Mouse (Mus musculus) heart, embryonic 11.5 days (tissue): ENCODE measurements around the gene Slc39a9. TPM values are rescaled to one million over a fixed set of nuclear protein-coding genes. Genes with fewer than 3 reads are reported as not detected.

ENCODE experiments used
- ATAC-seq: fragments of 200-750 bp; cut with Nextera tagmentation; replicated peaks from 2 replicates; pipeline ENCODE4 v1.8.0; 2017; ENCODE audit warnings: moderate library complexity; ENCODE audit not compliant: insufficient number of reproducible peaks, low FRiP score, low TSS enrichment
- H3K27ac ChIP-seq: fragments of 300-500 bp; sonication (generic); 2 replicates; pipeline ENCODE4 v1.5.1; 2014; ENCODE audit warnings: mild to moderate bottlenecking, low read depth, low read length
- H3K27me3 ChIP-seq: fragments of 300-500 bp; sonication (generic); 2 replicates; pipeline ENCODE4 v1.6.1; 2014; ENCODE audit warnings: mild to moderate bottlenecking, low read length, mixed read lengths; ENCODE audit not compliant: control insufficient read depth, insufficient read depth
- H3K36me3 ChIP-seq: fragments of 300-500 bp; sonication (generic); 2 replicates; pipeline ENCODE4 v1.6.1; 2014; ENCODE audit warnings: mild to moderate bottlenecking, low read length, moderate library complexity, mixed read lengths; ENCODE audit not compliant: control insufficient read depth, insufficient read depth
- H3K4me1 ChIP-seq: fragments of 300-500 bp; sonication (generic); 2 replicates; pipeline ENCODE4 v1.6.1; 2014; ENCODE audit warnings: low read length; ENCODE audit not compliant: control insufficient read depth, insufficient read depth
- H3K4me2 ChIP-seq: fragments of 300-500 bp; sonication (generic); 2 replicates; pipeline ENCODE4 v1.6.1; 2014; ENCODE audit warnings: mild to moderate bottlenecking, moderate library complexity
- H3K4me3 ChIP-seq: fragments of 300-500 bp; sonication (generic); 2 replicates; pipeline ENCODE4 v1.5.1; 2014; ENCODE audit warnings: low read depth, low read length
- H3K9ac ChIP-seq: fragments of 300-500 bp; sonication (generic); 2 replicates; pipeline ENCODE4 v1.6.1; 2014; ENCODE audit warnings: mild to moderate bottlenecking, low read depth, low read length, moderate library complexity
- H3K9me3 ChIP-seq: fragments of 300-500 bp; sonication (generic); replicated peaks from 2 replicates; pipeline ENCODE4 v1.6.1; 2016; ENCODE audit warnings: low read length; ENCODE audit not compliant: control insufficient read depth
- WGBS: fragments of 180-500 bp; shearing (Covaris S2); extraction: QIAGEN DNeasy Blood & Tissue Kit; methylation state at CpG from one replicate; pipeline ENCODE4 v1.1.7; 2014; ENCODE audit not compliant: insufficient replicate concordance; 5-methylcytosine and 5-hydroxymethylcytosine counted together
- polyA plus RNA-seq: library from polyadenylated mRNA; unstranded; fragments of >200 nt; fragmentation: Nextera tagmentation; extraction: Ambion mirVana; gene quantifications from 2 replicates; pipeline ENCODE4 v1.2.1, GENCODE M21; 2014

The Slc39a9 gene
- 17.9 and 24.4 TPM in 2 replicates for polyA plus RNA-seq

- peak within 1 kb of the TSS; percentile 97 for H3K9ac ChIP-seq
- peak within 1 kb of the TSS; percentile 90 for H3K27ac ChIP-seq
- peak within 1 kb of the TSS; percentile 64 for H3K4me2 ChIP-seq
- H3K9me3 ChIP-seq = no peaks in the 10 kb centered on the region
- peak within 1 kb of the TSS; percentile 93 for H3K4me3 ChIP-seq
- WGBS = 0% methylated on average over 50 of the region's 50 CpGs
- ATAC-seq = peak; percentile 94
- H3K36me3 ChIP-seq = peaks cover 9% of the 10 kb centered on the region
- peaks cover 21% of the 10 kb centered on the region for H3K4me1 ChIP-seq
- H3K27me3 ChIP-seq = no peaks in the 10 kb centered on the region
Observed at GRCm38 (mm10) chr12:80643693-80644505, at the start of gene Slc39a9, which contains the start of gene Erh. Gene Slc39a9 (plus strand): TSS chr12:80643883. Gene Erh (minus strand): TSS chr12:80644341.

GRCm38 (mm10) chr12:80594141-80594540 is 49.5 kb upstream of the Slc39a9 start:
- H3K9me3 ChIP-seq = no peaks in the 10 kb centered on the region
- no peak overlapping the region for H3K9ac ChIP-seq
- no peaks in the 10 kb centered on the region for H3K36me3 ChIP-seq
- ATAC-seq = no peak
- no peak overlapping the region for H3K4me3 ChIP-seq
- no peak overlapping the region for H3K27ac ChIP-seq
- no peak overlapping the region for H3K4me2 ChIP-seq
- 51% methylated on average over 4 of the region's 4 CpGs for WGBS
- no peaks in the 10 kb centered on the region; the same call in 1 of the 2 replicates for H3K27me3 ChIP-seq
- H3K4me1 ChIP-seq = peaks cover 8% of the 10 kb centered on the region

- H3K4me3 ChIP-seq = no peak overlapping the region
- WGBS = 87% methylated on average over 4 of the region's 4 CpGs
- H3K4me1 ChIP-seq = peaks cover 8% of the 10 kb centered on the region
- H3K9ac ChIP-seq = no peak overlapping the region
- no peaks in the 10 kb centered on the region for H3K9me3 ChIP-seq
- no peak overlapping the region for H3K4me2 ChIP-seq
- no peak overlapping the region for H3K27ac ChIP-seq
- no peak for ATAC-seq
- H3K27me3 ChIP-seq = no peaks in the 10 kb centered on the region; the same call in 1 of the 2 replicates
- H3K36me3 ChIP-seq = no peaks in the 10 kb centered on the region
Observed at GRCm38 (mm10) chr12:80594781-80595180, 48.9 kb upstream of the Slc39a9 start.

GRCm38 (mm10) chr12:80595566-80595965 is 48.1 kb upstream of the Slc39a9 start:
- Histone ChIP-seq H3K4me2 (no peak overlapping the region), H3K36me3 (no peaks in the 10 kb centered on the region), H3K9me3 (no peaks in the 10 kb centered on the region), H3K27ac (no peak overlapping the region), H3K9ac (no peak overlapping the region), H3K27me3 (no peaks in the 10 kb centered on the region; the same call in 1 of the 2 replicates), H3K4me3 (no peak overlapping the region), H3K4me1 (peaks cover 8% of the 10 kb centered on the region)
- WGBS = 69% methylated on average over 4 of the region's 4 CpGs
- ATAC-seq = no peak

GRCm38 (mm10) chr12:80595968-80596367 is 47.7 kb upstream of the Slc39a9 start:
- Histone ChIP-seq H3K4me3 (no peak overlapping the region), H3K9me3 (no peaks in the 10 kb centered on the region), H3K27me3 (no peaks in the 10 kb centered on the region), H3K4me2 (no peak overlapping the region), H3K4me1 (peaks cover 8% of the 10 kb centered on the region), H3K9ac (no peak overlapping the region), H3K36me3 (no peaks in the 10 kb centered on the region), H3K27ac (no peak overlapping the region)
- WGBS = 80% methylated on average over 4 of the region's 4 CpGs
- no peak for ATAC-seq

GRCm38 (mm10) chr12:80598236-80598635 is 45.4 kb upstream of the Slc39a9 start:
- Histone ChIP-seq H3K9me3 (no peaks in the 10 kb centered on the region), H3K4me2 (no peak overlapping the region), H3K27ac (no peak overlapping the region), H3K36me3 (no peaks in the 10 kb centered on the region), H3K4me1 (peaks cover 10% of the 10 kb centered on the region), H3K27me3 (no peaks in the 10 kb centered on the region), H3K9ac (no peak overlapping the region), H3K4me3 (no peak overlapping the region)
- ATAC-seq = no peak
- WGBS = 43% methylated on average over 7 of the region's 7 CpGs

- H3K9ac ChIP-seq = no peak overlapping the region
- H3K27ac ChIP-seq = no peak overlapping the region
- no peaks in the 10 kb centered on the region for H3K9me3 ChIP-seq
- ATAC-seq = no peak
- WGBS = 56% methylated on average over 6 of the region's 6 CpGs
- H3K4me2 ChIP-seq = no peak overlapping the region
- peaks cover 15% of the 10 kb centered on the region for H3K4me1 ChIP-seq
- H3K36me3 ChIP-seq = no peaks in the 10 kb centered on the region
- H3K4me3 ChIP-seq = no peak overlapping the region
- H3K27me3 ChIP-seq = no peaks in the 10 kb centered on the region
Observed at GRCm38 (mm10) chr12:80598756-80599155, 44.9 kb upstream of the Slc39a9 start.

GRCm38 (mm10) chr12:80601597-80602269 is 42.0 kb upstream of the Slc39a9 start:
- Histone ChIP-seq H3K4me1 (peaks cover 13% of the 10 kb centered on the region), H3K4me2 (no peak overlapping the region), H3K36me3 (no peaks in the 10 kb centered on the region), H3K27me3 (no peaks in the 10 kb centered on the region), H3K27ac (no peak overlapping the region), H3K4me3 (no peak overlapping the region), H3K9ac (no peak overlapping the region), H3K9me3 (no peaks in the 10 kb centered on the region)
- 82% methylated on average over 9 of the region's 9 CpGs for WGBS
- ATAC-seq = no peak
